Mouse (Mus musculus) hindbrain, embryonic 14.5 days (tissue): Measurements from ENCODE around the gene Idh3a. TPM values are rescaled to one million over a fixed set of nuclear protein-coding genes. Genes with fewer than 3 reads are reported as not detected.

ENCODE experiments used
- ATAC-seq: fragments of 200-750 bp; cut with Nextera tagmentation; 2 replicates; pipeline ENCODE4 v1.8.0; 2017; ENCODE audit warnings: moderate number of reproducible peaks, mild to moderate bottlenecking, moderate TSS enrichment, moderate library complexity; ENCODE audit not compliant: low FRiP score
- DNase-seq: peaks from one replicate; pipeline ENCODE4 v3.0.0-alpha.2; 2015; ENCODE audit warnings: low spot score
- H3K27ac ChIP-seq: fragments of 300-500 bp; sonication (generic); 2 replicates; pipeline ENCODE4 v1.5.1; 2014; ENCODE audit warnings: mild to moderate bottlenecking, moderate library complexity
- H3K27me3 ChIP-seq: fragments of 300-500 bp; sonication (generic); 2 replicates; pipeline ENCODE4 v1.6.1; 2014; ENCODE audit warnings: mild to moderate bottlenecking, low read length, mixed read lengths; ENCODE audit not compliant: control insufficient read depth, insufficient read depth
- H3K36me3 ChIP-seq: fragments of 300-500 bp; sonication (generic); replicated peaks from 2 replicates; pipeline ENCODE4 v1.6.1; 2014; ENCODE audit not compliant: control insufficient read depth, insufficient read depth
- H3K4me1 ChIP-seq: fragments of 300-500 bp; sonication (generic); replicated peaks from 2 replicates; pipeline ENCODE4 v1.6.1; 2014; ENCODE audit warnings: antibody characterized with exemption, low read length, mixed read lengths; ENCODE audit not compliant: control insufficient read depth, insufficient read depth
- H3K4me2 ChIP-seq: fragments of 300-500 bp; sonication (generic); replicated peaks from 2 replicates; pipeline ENCODE4 v1.6.1; 2014; ENCODE audit warnings: mild to moderate bottlenecking, moderate library complexity
- H3K4me3 ChIP-seq: fragments of 300-500 bp; sonication (generic); replicated peaks from 2 replicates; pipeline ENCODE4 v1.5.1; 2014; ENCODE audit warnings: mild to moderate bottlenecking, low read length
- H3K9ac ChIP-seq: fragments of 300-500 bp; sonication (generic); 2 replicates; pipeline ENCODE4 v1.6.1; 2014
- H3K9me3 ChIP-seq: fragments of 300-500 bp; sonication (generic); 2 replicates; pipeline ENCODE4 v1.6.1; 2016; ENCODE audit warnings: low read length; ENCODE audit not compliant: control insufficient read depth
- WGBS: fragments of 180-500 bp; shearing (Covaris S2); extraction: QIAGEN DNeasy Blood & Tissue Kit; methylation state at CpG from one replicate; pipeline ENCODE4 v1.1.7; 2014; 5-methylcytosine and 5-hydroxymethylcytosine counted together
- polyA plus RNA-seq: library from polyadenylated mRNA; unstranded; fragments of >200 nt; fragmentation: Nextera tagmentation; extraction: Ambion mirVana; gene quantifications from 2 replicates; pipeline ENCODE4 v1.2.1, GENCODE M21; 2014

Idh3a gene
- polyA plus RNA-seq, 1 experiment from 2014 or later = 166 TPM

GRCm38 (mm10) chr9:54549433-54549832, 36.7 kb upstream of the Idh3a start:
- WGBS = 93% methylated on average over 6 of the region's 6 CpGs
- H3K4me2 ChIP-seq = no peak overlapping the region
- H3K27me3 ChIP-seq = no peaks in the 10 kb centered on the region
- no peak overlapping the region for H3K4me3 ChIP-seq
- DNase-seq (no peak), ATAC-seq (no peak)
- no peaks in the 10 kb centered on the region for H3K4me1 ChIP-seq
- H3K36me3 ChIP-seq = peaks cover 3% of the 10 kb centered on the region; the same call in 1 of the 2 replicates
- H3K9me3 ChIP-seq = no peaks in the 10 kb centered on the region
- H3K27ac ChIP-seq = no peak overlapping the region
- no peak overlapping the region for H3K9ac ChIP-seq

- ATAC-seq (no peak), DNase-seq (no peak)
- Histone ChIP-seq H3K9me3 (no peaks in the 10 kb centered on the region), H3K36me3 (0 out of 2 replicates have a peak, but pooled peaks cover 3% of the 10 kb centered on the region), H3K27ac (no peak overlapping the region), H3K4me1 (no peaks in the 10 kb centered on the region), H3K9ac (no peak overlapping the region), H3K4me3 (no peak overlapping the region), H3K27me3 (no peaks in the 10 kb centered on the region), H3K4me2 (no peak overlapping the region)
- WGBS = 29% methylated on average over 5 of the region's 5 CpGs
These were observed 33.7 kb upstream of the Idh3a start for GRCm38 (mm10) chr9:54552409-54552808.

- Histone ChIP-seq H3K9me3 (no peaks in the 10 kb centered on the region), H3K36me3 (no peaks in the 10 kb centered on the region), H3K4me2 (no peak overlapping the region), H3K4me1 (no peaks in the 10 kb centered on the region; the same call in 1 of the 2 replicates), H3K4me3 (no peak overlapping the region), H3K27ac (no peak overlapping the region), H3K9ac (no peak overlapping the region), H3K27me3 (no peaks in the 10 kb centered on the region)
- WGBS = 83% methylated on average over 2 of the region's 2 CpGs
- no peak for DNase-seq
- no peak for ATAC-seq
These were observed 31.1 kb upstream of the Idh3a start for GRCm38 (mm10) chr9:54555044-54555443.

- H3K27me3 ChIP-seq = no peaks in the 10 kb centered on the region
- no peak overlapping the region for H3K4me3 ChIP-seq
- H3K4me1 ChIP-seq = no peaks in the 10 kb centered on the region; the same call in 1 of the 2 replicates
- no peaks in the 10 kb centered on the region for H3K36me3 ChIP-seq
- no peak overlapping the region for H3K9ac ChIP-seq
- no peaks in the 10 kb centered on the region for H3K9me3 ChIP-seq
- 85% methylated on average over 8 of the region's 8 CpGs for WGBS
- no peak overlapping the region for H3K27ac ChIP-seq
- H3K4me2 ChIP-seq = peak overlapping the region; percentile 77; the same call in 1 of the 2 replicates
- ATAC-seq (no peak), DNase-seq (no peak)
These were observed 27.4 kb upstream of the Idh3a start for GRCm38 (mm10) chr9:54558731-54559130.

- Histone ChIP-seq H3K4me2 (peak within 1 kb of the TSS; percentile 77), H3K36me3 (no peaks in the 10 kb centered on the region), H3K9ac (peak within 1 kb of the TSS; percentile 81), H3K27me3 (no peaks in the 10 kb centered on the region), H3K4me3 (peak within 1 kb of the TSS; percentile 56), H3K4me1 (no peaks in the 10 kb centered on the region; the same call in 1 of the 2 replicates), H3K9me3 (no peaks in the 10 kb centered on the region), H3K27ac (no peak within 1 kb of the TSS)
- peak; percentile 96 for ATAC-seq
- 2% methylated on average over 43 of the region's 54 CpGs for WGBS
- DNase-seq = peak; percentile 71
These were observed 26.2 kb upstream of the Idh3a start, which contains the start of gene Cib2 for GRCm38 (mm10) chr9:54559771-54560471. Gene Cib2 (minus strand): TSS chr9:54560218.

GRCm38 (mm10) chr9:54560831-54561601, 25.1 kb upstream of the Idh3a start:
- no peak for ATAC-seq
- H3K36me3 ChIP-seq = no peaks in the 10 kb centered on the region
- 87% methylated on average over 8 of the region's 8 CpGs for WGBS
- no peak for DNase-seq
- no peaks in the 10 kb centered on the region for H3K9me3 ChIP-seq
- no peak overlapping the region for H3K9ac ChIP-seq
- H3K4me2 ChIP-seq = no peak overlapping the region
- no peak overlapping the region for H3K27ac ChIP-seq
- no peaks in the 10 kb centered on the region; the same call in 1 of the 2 replicates for H3K4me1 ChIP-seq
- H3K4me3 ChIP-seq = no peak overlapping the region
- H3K27me3 ChIP-seq = no peaks in the 10 kb centered on the region

GRCm38 (mm10) chr9:54566958-54567357, 19.2 kb upstream of the Idh3a start:
- Histone ChIP-seq H3K9ac (no peak overlapping the region), H3K4me1 (no peaks in the 10 kb centered on the region), H3K9me3 (no peaks in the 10 kb centered on the region), H3K36me3 (no peaks in the 10 kb centered on the region), H3K27ac (no peak overlapping the region), H3K27me3 (no peaks in the 10 kb centered on the region), H3K4me3 (no peak overlapping the region), H3K4me2 (no peak overlapping the region)
- ATAC-seq (no peak), DNase-seq (no peak)
- 71% methylated on average over 4 of the region's 4 CpGs for WGBS

- H3K27me3 ChIP-seq = no peaks in the 10 kb centered on the region
- DNase-seq (peak; percentile 64), ATAC-seq (no peak)
- WGBS = 27% methylated on average over 2 of the region's 2 CpGs
- H3K9me3 ChIP-seq = no peaks in the 10 kb centered on the region
- no peak overlapping the region for H3K4me3 ChIP-seq
- H3K4me2 ChIP-seq = no peak overlapping the region
- no peaks in the 10 kb centered on the region for H3K4me1 ChIP-seq
- no peak overlapping the region for H3K27ac ChIP-seq
- no peak overlapping the region for H3K9ac ChIP-seq
- H3K36me3 ChIP-seq = no peaks in the 10 kb centered on the region
These were observed 17.4 kb upstream of the Idh3a start for GRCm38 (mm10) chr9:54568732-54569131.

- no peak overlapping the region for H3K4me2 ChIP-seq
- 83% methylated on average over 9 of the region's 9 CpGs for WGBS
- H3K9me3 ChIP-seq = no peaks in the 10 kb centered on the region
- H3K4me1 ChIP-seq = no peaks in the 10 kb centered on the region
- H3K27ac ChIP-seq = no peak overlapping the region
- no peaks in the 10 kb centered on the region for H3K36me3 ChIP-seq
- DNase-seq (no peak), ATAC-seq (no peak)
- no peak overlapping the region for H3K4me3 ChIP-seq
- H3K9ac ChIP-seq = no peak overlapping the region
- no peaks in the 10 kb centered on the region for H3K27me3 ChIP-seq
These were observed 14.8 kb upstream of the Idh3a start for GRCm38 (mm10) chr9:54571130-54571839.
